Mouse (Mus musculus) bone marrow macrophage, adult 2 months (primary cell): Measurements from ENCODE around the gene Trub1.

ENCODE experiments used
- CTCF ChIP-seq: IDR thresholded peaks from 2 replicates; pipeline ENCODE4 v1.5.1; 2012; ENCODE audit warnings: low read depth, mild to moderate bottlenecking, low read length, moderate library complexity
- POLR2A ChIP-seq: IDR thresholded peaks from 2 replicates; pipeline ENCODE4 v1.6.1; 2012; ENCODE audit warnings: mild to moderate bottlenecking, low read depth, low read length, borderline replicate concordance

DNA sequence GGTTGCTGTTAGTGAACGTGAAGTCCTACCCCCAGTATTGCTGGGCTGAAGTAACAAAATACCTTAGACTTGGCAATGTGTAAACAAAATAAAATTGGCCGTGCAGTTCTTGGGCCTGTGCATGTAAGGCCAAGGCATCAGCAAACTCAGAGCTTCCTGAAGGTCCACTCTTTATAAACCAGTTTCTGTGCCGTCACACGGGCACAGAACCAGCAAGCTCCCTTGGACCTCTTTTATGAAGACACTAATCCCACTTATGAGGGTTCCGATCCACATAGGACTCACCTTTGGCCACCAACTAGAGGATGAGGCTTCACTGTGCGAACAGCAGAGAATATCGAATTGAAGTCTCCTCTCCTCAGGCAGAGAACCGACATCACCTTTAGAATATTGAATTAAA is 25.9 kb upstream of the Trub1 start:
- TF ChIP-seq POLR2A (no peak), CTCF (no peak)
